Mouse (Mus musculus) adrenal gland, postnatal 25 days (tissue): ENCODE data around the gene Larp7. TPM values are rescaled to one million over a fixed set of nuclear protein-coding genes. Genes with fewer than 3 reads are reported as not detected.

ENCODE experiments used
- DNase-seq: peaks from one replicate; pipeline ENCODE4 v3.0.0; 2021; ENCODE audit warnings: mixed read lengths
- long read RNA-seq: library from polyadenylated mRNA; stranded (forward); transcript quantifications from one replicate; pipeline ENCODE4 v2.0.0, GENCODE M21; 2021
- total RNA-seq: library from RNA; stranded (reverse); gene quantifications from 2 replicates; pipeline ENCODE4 v1.2.3, GENCODE M21; 2021

The Larp7 gene
- 23.9 and 25.8 TPM in 2 replicates for total RNA-seq
- long read RNA-seq, transcript Larp7-201 (13 exons, 2,121 nt) = major isoform, 11 of 24 reads
- long read RNA-seq, partial matches to known transcripts = 10 of 24 reads
- long read RNA-seq, other reads (novel, unspliced or antisense) = 3 of 24 reads

- peak; percentile 98 for DNase-seq
Observed at GRCm38 (mm10) chr3:127552973-127553719, at the start of gene Larp7, which contains the start of gene Zgrf1. TSS of gene Larp7 (minus strand) at chr3:127553349. TSS of gene Zgrf1 (plus strand) at chr3:127553489.

DNA sequence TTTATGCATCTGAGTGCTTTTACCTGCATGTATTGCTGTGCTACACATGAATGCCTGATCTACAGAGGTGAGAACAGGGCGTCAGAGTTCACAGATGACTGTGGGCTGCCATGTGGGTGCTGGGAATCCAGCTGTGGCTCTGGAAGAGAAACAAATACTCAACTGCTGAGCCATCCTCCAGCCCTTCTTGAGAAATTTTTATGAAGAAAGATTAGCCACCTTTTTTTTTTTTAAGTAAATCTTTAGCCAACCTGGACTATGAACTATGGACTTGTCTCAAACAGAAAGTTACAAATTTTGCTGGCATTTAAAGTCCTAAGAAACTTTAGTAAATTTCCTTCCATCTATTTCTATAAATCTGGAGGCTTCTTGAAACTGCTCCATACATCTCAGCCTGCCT is 44.0 kb upstream of the Larp7 start:
- DNase-seq = no peak

- no peak for DNase-seq
Observed at GRCm38 (mm10) chr3:127572557-127572956, 19.4 kb upstream of the Larp7 start.

DNA sequence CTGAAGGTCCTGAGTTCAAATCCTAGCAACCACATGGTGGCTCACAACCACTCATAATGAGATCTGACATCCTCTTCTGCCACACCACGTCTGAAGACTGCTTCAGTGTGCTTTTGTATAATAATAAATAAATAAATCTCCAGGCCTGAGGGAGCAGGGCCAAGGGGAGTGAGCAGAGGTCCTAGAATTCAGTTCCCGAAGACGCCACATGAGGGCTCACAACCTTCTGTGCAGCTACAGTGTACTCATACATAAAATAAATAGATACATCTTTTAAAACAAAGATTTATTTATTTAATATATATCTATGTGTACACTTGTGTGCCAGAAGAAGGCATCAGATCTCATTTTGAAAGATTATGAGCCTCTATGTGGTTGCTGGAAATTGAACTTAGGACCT is 12.0 kb upstream of the Larp7 start:
- DNase-seq = no peak

GRCm38 (mm10) chr3:127562974-127563373 is 9.8 kb upstream of the Larp7 start:
- no peak for DNase-seq

DNA sequence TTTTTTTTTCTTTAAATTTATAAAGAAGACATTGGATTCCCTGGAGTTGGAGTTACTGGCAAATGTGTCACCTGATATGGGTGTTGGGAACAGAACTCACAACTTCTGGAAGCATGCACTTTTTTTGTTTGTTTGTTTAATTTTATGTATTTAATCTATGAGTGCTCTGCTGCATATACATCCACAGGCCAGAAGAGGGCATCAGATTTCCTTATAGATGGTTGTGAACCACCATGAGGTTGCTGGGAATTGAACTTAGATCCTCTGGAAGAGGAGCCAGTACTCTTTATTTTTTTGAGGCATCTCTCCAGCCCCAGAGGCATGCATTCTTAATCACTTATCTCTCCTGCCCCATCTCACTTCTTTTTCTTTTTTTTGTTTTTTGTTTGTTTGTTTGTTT is 5.1 kb upstream of the Larp7 start:
- no peak for DNase-seq

- no peak for DNase-seq
Observed at GRCm38 (mm10) chr3:127554723-127555122, 1.6 kb upstream of the Larp7 start.

- no peak for DNase-seq
Observed at GRCm38 (mm10) chr3:127553720-127554043, 533 bp upstream of the Larp7 start.

DNA sequence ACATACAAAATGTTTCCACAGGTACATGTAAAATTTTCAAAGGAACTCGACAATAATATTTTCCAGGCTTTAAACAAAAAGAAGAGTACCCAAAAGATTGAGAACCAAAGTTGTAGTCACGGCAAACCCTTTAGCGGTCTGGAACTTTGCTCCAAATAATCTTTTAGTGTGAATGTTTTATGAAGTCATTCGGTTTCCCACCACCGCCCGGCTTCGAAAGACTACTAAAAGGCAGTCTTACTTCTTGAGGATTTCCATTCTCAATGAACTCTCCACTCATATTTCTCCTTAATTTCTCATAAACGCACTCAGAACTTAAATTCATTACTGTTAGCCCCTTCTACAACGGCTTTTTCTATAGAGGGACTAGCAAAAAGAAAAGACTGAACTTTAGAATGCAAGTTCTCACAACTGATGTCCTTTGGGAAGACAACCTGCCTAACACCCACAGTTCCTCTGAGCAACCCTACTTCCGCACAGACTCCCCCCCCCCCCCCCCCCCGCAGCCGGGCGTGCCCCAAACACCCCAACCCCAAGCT is 646 bp downstream of the Larp7 start:
- no peak for DNase-seq

- peak; percentile 39 for DNase-seq
Observed at GRCm38 (mm10) chr3:127547882-127548281, 5.3 kb downstream of the Larp7 start.

GRCm38 (mm10) chr3:127544610-127545121 is 8.5 kb downstream of the Larp7 start:
- DNase-seq = no peak

DNA sequence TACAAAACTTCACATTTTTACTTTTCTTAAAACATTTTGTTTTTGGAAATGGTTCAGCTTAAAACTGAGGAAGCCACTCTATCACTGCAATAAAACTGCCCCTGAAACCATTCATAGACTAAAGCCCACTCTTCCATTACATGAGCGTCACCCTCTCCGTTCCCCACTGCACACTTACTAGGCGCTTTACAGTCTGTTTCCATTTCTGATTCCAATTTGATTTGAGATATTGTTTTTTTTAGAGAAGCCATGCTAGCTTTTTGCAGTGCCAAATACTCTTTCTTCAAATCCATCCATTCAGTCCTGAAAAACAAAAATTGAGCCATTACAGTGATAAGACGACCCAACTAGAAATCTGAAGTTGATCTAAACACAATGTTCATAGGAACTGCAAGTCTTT is 9.2 kb downstream of the Larp7 start:
- no peak for DNase-seq

DNA sequence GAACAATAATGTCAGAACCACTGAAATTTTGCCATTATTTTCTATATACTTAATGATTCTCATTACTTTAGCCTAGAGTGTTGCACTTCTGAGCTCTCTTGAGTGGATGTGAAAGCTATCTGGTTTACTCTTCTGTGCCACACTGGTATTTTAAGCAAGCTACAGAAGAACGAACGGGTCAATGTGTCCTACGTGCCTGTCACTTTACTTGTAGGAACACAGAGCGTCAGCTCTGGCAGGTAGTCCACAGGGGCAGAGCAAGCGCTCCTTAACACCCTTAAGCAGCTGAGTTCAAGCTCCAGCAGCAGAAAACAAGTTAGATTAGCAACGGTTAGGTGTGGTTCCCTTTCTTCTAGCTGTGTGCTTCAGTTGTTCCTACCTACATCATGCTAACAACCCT is 14.0 kb downstream of the Larp7 start:
- DNase-seq = no peak

DNA sequence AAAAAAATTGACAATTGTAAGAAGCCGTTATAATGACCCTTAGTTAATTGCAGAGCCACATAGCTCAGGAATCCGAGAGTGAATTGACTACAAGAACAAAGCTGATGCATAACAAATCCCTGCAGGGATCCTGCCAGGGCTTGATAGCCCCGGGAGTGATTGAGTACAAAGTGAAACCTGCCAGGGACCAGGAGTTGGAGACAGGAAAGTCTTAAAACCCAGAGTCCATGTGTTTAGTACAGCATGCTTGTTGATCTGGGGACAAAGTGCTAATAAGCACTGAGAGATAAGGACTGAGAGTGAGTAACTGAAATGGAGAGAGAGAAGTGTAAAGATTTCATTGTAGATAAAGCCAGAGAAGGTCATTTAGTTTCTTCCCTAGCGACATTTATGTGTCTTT is 22.9 kb downstream of the Larp7 start:
- no peak for DNase-seq

GRCm38 (mm10) chr3:127529824-127530223 is 23.3 kb downstream of the Larp7 start:
- DNase-seq = no peak

DNA sequence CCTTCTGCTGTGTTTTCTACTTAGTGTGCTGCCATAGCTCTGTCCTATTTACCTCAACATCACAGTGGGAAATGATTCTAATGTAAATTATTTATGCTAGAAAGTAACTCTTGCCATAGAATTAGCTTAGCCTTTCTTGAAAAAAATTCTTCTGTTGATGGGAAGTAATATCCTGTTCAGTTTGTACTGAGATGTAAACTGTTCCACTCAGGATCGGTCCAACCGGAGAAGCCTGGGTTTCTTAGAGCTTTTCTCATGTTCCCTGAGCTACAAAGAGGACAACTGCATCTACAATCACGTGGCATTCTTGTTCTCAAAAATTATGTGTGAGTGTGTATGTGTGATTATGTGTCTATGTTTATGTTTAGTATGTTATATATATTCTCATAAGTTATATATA is 23.9 kb downstream of the Larp7 start:
- no peak for DNase-seq

DNA sequence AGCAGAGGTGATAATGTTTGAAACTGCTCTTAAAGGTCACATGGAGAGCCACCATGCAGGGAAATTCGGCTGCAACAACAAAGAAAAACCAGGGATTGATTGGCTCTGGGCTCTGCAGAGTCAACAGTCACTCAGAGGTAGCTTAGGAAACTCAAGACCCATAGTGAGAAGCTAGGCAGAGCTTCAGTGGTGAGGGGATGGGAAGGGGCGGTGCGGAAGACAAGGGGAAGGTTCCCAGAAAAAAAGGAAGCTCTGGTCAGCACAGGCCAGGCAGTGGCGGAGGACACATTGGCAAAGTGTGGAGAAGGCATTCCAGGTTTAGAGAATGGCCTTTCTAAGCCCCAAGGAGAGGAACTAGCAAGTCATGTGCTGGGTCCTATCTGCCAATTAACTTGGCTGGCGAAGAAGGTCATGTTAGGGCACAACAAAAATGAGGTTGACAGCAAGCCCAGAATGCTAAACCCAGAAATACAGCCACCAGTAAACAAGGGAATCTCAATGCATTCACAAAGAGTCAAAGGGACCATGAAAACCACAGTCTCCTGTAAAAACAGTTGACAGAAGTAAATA is 25.6 kb downstream of the Larp7 start:
- DNase-seq = no peak

GRCm38 (mm10) chr3:127525188-127525819 is 27.8 kb downstream of the Larp7 start:
- DNase-seq = no peak

DNA sequence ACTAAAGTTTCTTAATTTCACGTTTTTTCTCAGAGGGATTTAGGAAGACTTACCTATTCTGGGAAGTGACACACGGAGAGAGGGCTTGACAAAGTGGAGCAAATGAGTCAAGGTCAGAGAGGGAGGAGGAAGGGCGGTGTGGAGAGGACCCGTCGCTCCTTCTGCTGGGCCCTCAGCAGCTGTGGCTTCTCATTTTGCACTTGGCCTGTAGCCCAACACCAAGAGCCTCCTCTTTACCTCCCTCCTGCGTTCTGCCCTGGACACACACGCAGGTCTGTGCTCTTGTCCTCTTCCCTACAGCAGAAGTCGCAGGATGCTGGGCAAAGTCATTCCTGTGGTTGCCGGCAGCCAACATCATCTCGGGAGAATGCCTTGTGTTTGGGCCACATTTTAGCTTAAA is 32.0 kb downstream of the Larp7 start:
- DNase-seq = no peak

- DNase-seq = no peak
Observed at GRCm38 (mm10) chr3:127520300-127520699, 32.8 kb downstream of the Larp7 start.

DNA sequence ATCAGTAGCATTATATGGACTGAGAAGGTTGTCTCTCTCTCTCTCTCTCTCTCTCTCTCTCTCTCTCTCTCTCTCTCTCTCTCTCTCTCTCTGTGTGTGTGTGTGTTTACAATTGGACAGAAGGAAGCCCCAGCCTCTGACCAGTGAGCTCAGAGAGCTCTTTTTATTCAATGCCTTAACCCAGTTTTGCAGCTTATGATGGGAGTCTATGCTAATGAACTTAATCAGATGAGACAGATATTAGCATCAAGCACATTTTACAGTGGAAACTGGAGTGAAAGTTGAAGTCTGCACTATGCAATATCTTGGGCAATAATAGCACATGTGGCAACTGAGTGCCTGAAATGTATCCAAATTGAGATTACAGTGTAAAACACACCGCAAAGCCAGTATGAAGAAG is 37.9 kb downstream of the Larp7 start:
- DNase-seq = no peak

GRCm38 (mm10) chr3:127513699-127514098 is 39.5 kb downstream of the Larp7 start:
- DNase-seq = no peak

DNA sequence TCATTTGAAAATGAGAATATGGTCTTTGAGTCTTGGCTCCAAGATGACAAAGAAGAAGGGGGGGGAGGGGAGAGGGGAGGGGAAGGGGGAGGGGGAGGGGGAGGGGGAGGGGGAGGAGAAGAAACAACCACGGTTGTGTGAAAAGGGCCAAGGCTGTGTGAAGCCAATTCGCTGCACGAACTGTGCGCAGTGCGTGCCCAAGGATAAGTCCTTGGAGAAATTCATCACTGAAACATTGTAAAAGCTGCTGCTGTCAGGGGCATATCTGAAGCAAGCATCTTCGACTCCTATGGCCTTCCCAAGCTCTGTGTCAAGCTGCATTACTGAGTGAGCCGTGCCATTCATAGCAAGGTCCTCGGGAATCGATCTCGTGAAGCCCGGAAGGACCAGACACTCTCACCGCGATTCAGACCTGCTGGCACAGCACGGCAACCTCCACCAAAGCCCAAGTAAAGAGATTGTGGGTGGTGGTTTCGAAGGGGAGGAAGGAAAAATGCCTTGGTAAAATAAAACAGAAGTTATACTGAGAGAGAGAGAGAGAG is 40.3 kb downstream of the Larp7 start:
- peak; percentile 18 for DNase-seq
